Mouse (Mus musculus) layer of hippocampus, postnatal 10 days (tissue): ENCODE data around the gene Gdnf. TPM values are rescaled to one million over a fixed set of nuclear protein-coding genes. Genes with fewer than 3 reads are reported as not detected.

Experiments
- DNase-seq, 2 experiments: peaks; one replicate each; pipeline ENCODE4 v3.0.0; 2021; ENCODE audit warnings: low spot score in 2 of 2
- total RNA-seq, 2 experiments: library from RNA; stranded (reverse); gene quantifications; 2 replicates each; pipeline ENCODE4 v1.2.3; 2021

Gene Gdnf
- total RNA-seq, 2 experiments from 2014 or later: 0.09 to 0.18 TPM

DNA sequence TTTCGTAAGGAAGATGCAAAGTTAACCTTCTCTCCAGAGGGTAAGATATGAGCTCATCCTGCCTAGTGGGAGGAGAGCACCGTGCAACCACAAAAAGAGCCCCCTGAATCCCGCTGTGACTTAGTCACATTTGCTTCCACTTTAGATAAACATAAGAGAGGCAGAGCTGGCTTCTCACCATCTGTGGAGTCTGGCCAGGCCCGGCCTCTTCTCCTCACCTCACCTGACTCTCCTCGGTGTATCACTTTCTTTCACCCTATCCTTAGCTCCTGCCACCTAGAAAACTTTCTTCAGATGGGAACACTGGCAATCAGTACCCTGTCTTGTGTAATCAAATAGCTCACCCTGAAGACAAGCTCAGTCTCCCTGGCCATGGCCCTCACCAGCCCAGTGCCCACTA is 48.2 kb downstream of the Gdnf start:
- DNase-seq: no peak

DNA sequence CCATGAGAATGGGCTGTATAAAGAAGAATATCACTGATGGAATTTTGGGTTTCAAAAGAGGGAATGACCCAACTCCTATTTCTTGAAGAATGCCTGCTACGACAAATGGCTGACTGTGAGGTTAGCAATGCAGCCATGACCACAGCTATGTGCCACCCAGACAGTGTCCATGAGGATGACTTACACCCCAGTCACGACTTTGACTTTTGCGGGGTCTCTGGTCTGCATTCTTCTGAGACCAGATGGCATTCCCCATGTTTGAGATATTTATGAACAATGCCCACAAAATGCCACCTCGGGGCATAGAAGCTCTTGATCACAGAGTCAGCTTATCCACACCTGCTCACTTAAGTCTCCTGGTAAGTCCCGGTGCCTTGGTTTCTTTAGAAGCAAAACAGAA is 52.2 kb downstream of the Gdnf start:
- no peak for DNase-seq

DNA sequence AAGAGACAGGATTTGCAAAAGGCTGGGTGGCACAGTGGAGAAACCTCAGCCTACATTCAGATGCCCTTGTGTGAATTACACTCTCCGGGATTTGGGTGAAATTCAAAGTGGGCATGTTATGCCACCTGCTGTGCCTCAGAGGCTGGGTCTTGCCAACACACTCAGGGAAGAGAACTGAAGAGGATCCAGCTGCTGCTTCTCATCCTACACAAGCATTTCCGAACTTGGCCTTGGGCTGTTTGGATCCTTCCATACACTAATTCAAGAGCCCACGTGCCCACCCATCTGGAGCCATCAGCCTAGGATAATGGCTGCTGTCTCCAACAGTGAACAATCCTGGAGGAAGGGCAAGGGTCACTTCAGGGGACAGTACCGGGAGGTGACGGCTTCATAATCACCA is 52.7 kb downstream of the Gdnf start:
- no peak for DNase-seq

DNA sequence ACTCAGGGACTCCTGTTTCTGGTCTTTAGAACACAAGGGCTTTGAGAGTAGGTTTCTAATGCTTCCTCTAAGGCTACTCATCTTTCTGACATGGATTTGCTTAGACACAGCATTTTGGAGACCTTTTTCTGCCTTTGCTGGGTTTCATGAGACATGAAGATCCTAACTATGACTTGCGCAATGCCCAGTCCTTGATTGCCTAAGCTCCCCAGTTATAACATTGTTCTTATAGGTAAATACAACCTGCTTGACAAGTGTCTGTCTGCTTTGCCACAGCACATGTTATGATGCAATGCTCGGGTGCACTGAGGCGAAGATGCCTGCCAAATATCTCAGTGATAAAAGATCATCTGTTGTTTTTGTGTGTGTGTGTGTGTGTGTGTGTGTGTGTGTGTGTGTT is 54.7 kb downstream of the Gdnf start:
- DNase-seq: no peak

DNA sequence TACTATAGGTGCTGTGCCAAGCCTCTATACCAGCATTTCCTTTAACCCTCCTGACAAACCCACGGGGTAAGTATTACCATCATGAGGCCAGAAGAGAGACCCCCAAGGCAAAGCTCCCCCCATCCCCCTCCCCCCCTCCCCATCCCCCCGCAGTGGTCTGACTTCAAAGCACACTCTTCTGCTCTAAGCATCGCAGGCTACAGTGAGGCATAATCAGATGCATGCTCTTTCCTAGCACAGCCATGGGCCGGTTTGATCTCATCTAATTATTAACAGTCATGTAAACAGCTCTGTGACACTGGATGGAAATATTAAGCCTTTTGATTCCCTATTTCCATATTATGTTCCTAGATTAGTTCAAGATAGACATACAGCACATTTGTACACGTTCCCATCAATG is 61.8 kb downstream of the Gdnf start:
- no peak for DNase-seq

DNA sequence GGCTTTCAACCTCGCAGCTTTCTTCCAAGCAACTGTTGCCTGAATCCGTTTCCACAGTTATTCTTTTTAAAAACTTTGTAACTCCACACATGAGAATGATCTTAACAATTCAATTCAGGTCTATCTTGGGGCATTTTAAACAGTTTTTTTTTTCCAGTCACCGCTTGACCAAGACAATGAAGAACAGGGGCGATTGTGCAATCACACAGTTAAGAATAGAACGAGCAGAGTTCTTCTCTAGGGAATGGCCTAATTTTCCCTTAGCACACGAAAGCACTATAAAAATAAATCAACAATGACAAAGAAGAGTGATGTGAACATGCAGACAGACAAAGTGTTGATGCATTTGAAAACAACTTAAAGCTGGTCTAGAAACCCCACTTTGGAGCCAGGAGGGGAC is 65.2 kb downstream of the Gdnf start:
- no peak for DNase-seq

DNA sequence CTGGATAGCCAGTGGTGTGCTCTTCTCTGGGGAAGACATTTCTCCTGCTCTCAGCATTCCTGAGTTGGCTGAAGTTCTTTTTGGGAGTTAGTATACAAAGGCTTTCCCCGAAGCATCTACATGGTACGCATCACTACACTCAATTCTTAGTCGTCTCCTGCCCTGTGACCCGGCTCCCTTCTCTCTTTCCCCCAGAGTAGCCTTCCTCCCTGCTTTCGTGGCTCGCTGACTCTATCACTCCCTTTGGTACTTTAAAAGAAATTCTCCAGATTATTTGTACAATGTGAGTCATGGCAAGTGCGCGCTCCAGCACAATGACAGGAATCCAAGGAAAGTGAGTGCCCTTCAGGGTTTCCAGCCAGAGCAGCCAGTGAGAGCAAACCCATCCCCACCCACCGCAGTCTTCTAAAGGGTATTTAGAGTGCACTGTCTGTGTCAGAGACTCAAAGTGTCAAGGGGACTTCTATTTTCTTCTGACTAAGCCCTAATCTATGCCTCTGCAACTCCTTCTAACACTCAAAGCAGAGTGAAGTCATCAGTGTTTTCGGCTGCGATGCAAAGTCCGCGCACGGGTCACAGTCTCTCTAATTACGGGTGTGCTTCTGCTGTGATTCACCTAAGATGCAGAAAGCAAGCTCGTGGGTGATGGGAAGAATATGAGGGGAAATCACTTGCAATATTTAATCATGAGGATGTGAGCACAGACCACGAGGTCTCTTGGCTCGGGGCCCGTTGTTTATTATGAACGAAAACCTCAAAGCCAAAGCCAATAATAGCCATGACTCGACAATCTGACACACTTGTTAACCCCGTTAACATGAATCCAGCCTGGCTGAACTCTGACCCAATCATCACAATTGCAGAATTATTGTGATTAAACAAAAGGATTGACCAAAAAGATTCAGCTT is 67.2 kb downstream of the Gdnf start:
- DNase-seq: no peak

DNA sequence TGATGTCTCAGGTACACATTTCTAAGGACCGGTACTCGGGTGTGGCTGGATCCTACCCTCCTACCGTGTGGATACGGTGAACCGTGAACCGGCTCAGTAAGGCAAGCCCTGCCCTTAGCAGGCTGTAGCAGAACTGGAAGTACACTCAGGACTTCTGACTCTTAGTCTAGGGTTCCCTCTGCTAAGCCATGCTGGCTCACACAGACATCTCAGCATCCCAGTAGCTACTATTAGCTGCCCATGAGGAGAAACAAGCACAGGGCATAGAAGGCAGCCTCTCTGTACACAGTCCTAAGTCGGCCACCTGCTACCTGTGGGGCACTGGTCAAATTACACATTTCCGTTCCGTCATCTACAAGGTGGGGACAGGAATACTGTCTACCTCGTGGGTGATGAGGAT is 68.2 kb downstream of the Gdnf start:
- DNase-seq: no peak

DNA sequence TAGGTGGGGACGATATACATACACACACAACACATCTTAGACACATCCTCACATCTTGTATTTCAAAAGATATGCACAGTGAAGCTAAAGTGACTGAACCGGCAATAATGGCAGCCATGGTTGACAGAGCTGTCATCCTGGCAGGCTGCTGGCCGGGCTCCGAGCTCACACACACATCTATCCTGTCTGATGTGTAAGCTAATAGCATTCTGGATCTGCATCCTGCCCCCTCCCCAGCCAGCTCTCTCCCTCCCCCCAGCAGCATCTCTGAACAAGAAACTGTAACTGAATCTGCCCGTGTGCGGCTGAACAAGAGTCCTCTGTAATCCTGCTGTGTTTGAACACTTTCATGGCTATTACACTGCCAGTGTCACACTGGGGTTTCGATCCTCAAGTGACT is 69.3 kb downstream of the Gdnf start:
- DNase-seq: no peak

DNA sequence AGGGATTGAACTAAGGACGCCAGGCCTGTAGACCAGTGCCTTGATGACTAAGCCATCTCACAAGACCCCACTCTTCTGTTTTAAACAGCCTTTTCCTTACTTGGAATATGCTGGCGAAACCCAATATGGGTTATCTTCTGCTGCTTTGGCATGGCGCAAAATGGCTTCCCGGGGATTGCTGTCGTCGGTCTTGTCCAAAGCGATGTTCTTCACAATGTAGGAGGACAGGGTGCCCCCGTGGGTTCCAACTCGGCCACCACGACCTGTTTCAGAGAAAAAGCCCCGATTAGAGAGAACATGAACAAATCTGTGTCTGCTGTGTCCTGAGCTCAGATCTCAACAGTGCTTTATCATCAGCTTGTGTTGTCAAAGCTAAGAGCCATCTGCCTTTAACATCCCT is 73.5 kb downstream of the Gdnf start:
- DNase-seq: no peak

DNA sequence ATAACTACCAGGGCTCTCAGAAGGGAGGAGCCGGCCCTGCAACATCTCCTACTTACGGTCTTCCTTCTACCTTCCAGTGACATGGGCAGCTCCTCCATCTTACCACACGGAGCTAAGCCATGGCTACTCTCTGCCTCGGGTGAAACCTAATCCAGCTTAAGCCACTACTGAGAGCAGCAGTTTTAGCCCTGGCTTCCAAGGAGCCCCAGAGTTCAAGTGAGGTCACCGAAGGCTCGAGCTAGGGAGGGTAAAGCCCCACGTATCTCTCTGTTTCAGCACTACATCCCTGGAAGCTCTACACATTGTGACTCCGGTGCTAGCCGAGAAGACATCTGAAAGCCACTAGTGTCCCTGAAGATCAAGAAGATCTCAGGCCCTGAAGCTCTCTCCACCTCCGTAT is 74.5 kb downstream of the Gdnf start:
- no peak for DNase-seq

DNA sequence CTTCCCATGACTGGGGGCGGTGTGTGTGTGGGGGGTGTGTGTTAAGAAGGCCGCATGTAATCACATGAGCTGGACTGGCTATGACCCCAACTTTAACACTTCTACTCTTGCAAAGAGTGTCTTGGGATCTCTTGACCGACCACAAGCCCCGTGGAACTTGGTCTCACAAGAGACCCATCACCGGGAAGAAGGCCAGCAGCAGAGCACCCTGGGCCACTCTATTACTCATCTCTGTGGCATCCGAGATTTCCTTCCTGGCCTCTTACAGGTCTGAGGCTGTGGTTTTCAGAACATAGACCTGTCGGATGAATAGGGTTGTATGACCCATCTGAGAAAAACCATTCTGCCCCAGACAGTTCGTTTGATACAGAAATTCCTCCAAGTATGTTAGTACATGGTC is 75.9 kb downstream of the Gdnf start:
- no peak for DNase-seq
